Mouse (Mus musculus): ENCODE results near the gene Arhgap22.

Gene Arhgap22

GRCm38 (mm10) chr14:33369375-33369774, 155.5 kb downstream of the Arhgap22 start:
- DNase-seq (ENCODE audit: low spot score): no peak

- no peak for DNase-seq (ENCODE audit: low spot score)
These were observed 156.2 kb downstream of the Arhgap22 start for GRCm38 (mm10) chr14:33370056-33370455.

GRCm38 (mm10) chr14:33371248-33371647, 157.4 kb downstream of the Arhgap22 start:
- DNase-seq (ENCODE audit: low spot score): no peak

GRCm38 (mm10) chr14:33373271-33373670, 159.4 kb downstream of the Arhgap22 start:
- no peak for DNase-seq (ENCODE audit: low spot score)

- no peak for DNase-seq (ENCODE audit: low spot score)
These were observed 160.3 kb downstream of the Arhgap22 start for GRCm38 (mm10) chr14:33374089-33374488.

GRCm38 (mm10) chr14:33377211-33377610, 163.4 kb downstream of the Arhgap22 start:
- DNase-seq (ENCODE audit: low spot score): no peak

GRCm38 (mm10) chr14:33378723-33379122, 164.9 kb downstream of the Arhgap22 start:
- no peak for DNase-seq (ENCODE audit: low spot score)

GRCm38 (mm10) chr14:33380830-33381457, 167.1 kb downstream of the Arhgap22 start:
- no peak for DNase-seq (ENCODE audit: low spot score)

GRCm38 (mm10) chr14:33398065-33398860, 184.4 kb downstream of the Arhgap22 start:
- DNase-seq (ENCODE audit: low spot score): no peak

GRCm38 (mm10) chr14:33400019-33400418, 186.2 kb downstream of the Arhgap22 start:
- DNase-seq (ENCODE audit: low spot score): no peak

GRCm38 (mm10) chr14:33402331-33402730, 188.5 kb downstream of the Arhgap22 start:
- no peak for DNase-seq (ENCODE audit: low spot score)

GRCm38 (mm10) chr14:33415746-33416145, 201.9 kb downstream of the Arhgap22 start:
- DNase-seq (ENCODE audit: low spot score): no peak

GRCm38 (mm10) chr14:33418311-33418909, 204.6 kb downstream of the Arhgap22 start:
- no peak for DNase-seq (ENCODE audit: low spot score)
